Mouse (Mus musculus) myocyte (in vitro differentiated cells): Measurements from ENCODE around the gene Ddx28. TPM values are rescaled to one million over a fixed set of nuclear protein-coding genes. Genes with fewer than 3 reads are reported as not detected.

Experiments used
- H3K27me3 ChIP-seq: one replicate; pipeline ENCODE4 v1.6.1; 2011; ENCODE audit not compliant: control insufficient read depth, insufficient read depth, insufficient read length
- H3K36me3 ChIP-seq: one replicate; pipeline ENCODE4 v1.6.1; 2011; ENCODE audit not compliant: control insufficient read depth, insufficient read depth
- H3K4me2 ChIP-seq: one replicate; pipeline ENCODE4 v1.6.1; 2011; ENCODE audit warnings: low read depth, control low read depth
- H3K4me3 ChIP-seq: one replicate; pipeline ENCODE4 v1.5.1; 2011; ENCODE audit warnings: mild to moderate bottlenecking, control low read depth, moderate library complexity
- H3K79me2 ChIP-seq: one replicate; pipeline ENCODE4 v1.6.1; 2011; ENCODE audit not compliant: control insufficient read depth, insufficient read depth
- H3ac ChIP-seq: one replicate; pipeline ENCODE4 v1.6.1; 2011; ENCODE audit not compliant: control insufficient read depth, insufficient read length
- CEBPB ChIP-seq: IDR thresholded peaks from 2 replicates; pipeline ENCODE4 v1.6.1; 2011; ENCODE audit warnings: mild to moderate bottlenecking, moderate library complexity; ENCODE audit not compliant: poor library complexity, insufficient read depth, severe bottlenecking
- E2F4 ChIP-seq: IDR thresholded peaks from one replicate; pipeline ENCODE4 v1.6.1; 2011; ENCODE audit warnings: mild to moderate bottlenecking, control low read depth, moderate library complexity; ENCODE audit not compliant: insufficient read depth
- MAX ChIP-seq: IDR thresholded peaks from one replicate; pipeline ENCODE4 v1.6.1; 2011; ENCODE audit warnings: low read depth, mild to moderate bottlenecking, control low read depth
- MYOD1 ChIP-seq, 3 experiments: IDR thresholded peaks; one replicate each; pipeline ENCODE4 v1.6.1; 2011; ENCODE audit warnings: control low read depth in 2 of 3, low read depth in 2 of 3, mild to moderate bottlenecking in 2 of 3, moderate library complexity in 1 of 3; ENCODE audit not compliant: insufficient read length in 2 of 3, control insufficient read depth in 1 of 3
- MYOG ChIP-seq, 3 experiments: IDR thresholded peaks; one replicate each; pipeline ENCODE4 v1.6.1; 2011; ENCODE audit warnings: control low read depth in 2 of 3, low read depth in 2 of 3, mild to moderate bottlenecking in 2 of 3; ENCODE audit not compliant: insufficient read length in 2 of 3, control insufficient read depth in 1 of 3, insufficient read depth in 1 of 3
- POLR2A ChIP-seq: IDR thresholded peaks from one replicate; pipeline ENCODE4 v1.6.1; 2011; ENCODE audit warnings: low read depth, mild to moderate bottlenecking, control low read depth, moderate library complexity; ENCODE audit not compliant: insufficient read length
- POLR2AphosphoS2 ChIP-seq: IDR thresholded peaks from one replicate; pipeline ENCODE4 v1.6.1; 2011; ENCODE audit warnings: low read depth, control low read depth; ENCODE audit not compliant: insufficient read length
- REST ChIP-seq: IDR thresholded peaks from one replicate; pipeline ENCODE4 v1.6.1; 2011; ENCODE audit warnings: mild to moderate bottlenecking, control low read depth, moderate library complexity; ENCODE audit not compliant: insufficient read depth, insufficient read length
- SRF ChIP-seq: IDR thresholded peaks from one replicate; pipeline ENCODE4 v1.6.1; 2011; ENCODE audit warnings: low read depth; ENCODE audit not compliant: control insufficient read depth, insufficient read length
- TCF12 ChIP-seq: IDR thresholded peaks from one replicate; pipeline ENCODE4 v1.6.1; 2011; ENCODE audit warnings: mild to moderate bottlenecking, control low read depth; ENCODE audit not compliant: poor library complexity, insufficient read depth, severe bottlenecking
- TCF3 ChIP-seq: IDR thresholded peaks from one replicate; pipeline ENCODE4 v1.6.1; 2011; ENCODE audit warnings: low read depth, control low read depth; ENCODE audit not compliant: insufficient read length
- USF1 ChIP-seq: IDR thresholded peaks from one replicate; pipeline ENCODE4 v1.6.1; 2011; ENCODE audit warnings: low read depth, mild to moderate bottlenecking, control low read depth, moderate library complexity
- polyA plus RNA-seq: library from polyadenylated mRNA; unstranded; fragments of >200 nt; fragmentation: generic; extraction: Trizol; gene quantifications from one replicate; pipeline ENCODE4 v1.2.1, GENCODE M21; 2012; ENCODE audit warnings: missing spikeins

The Ddx28 gene
- polyA plus RNA-seq, 1 experiment, result 20.6 TPM

DNA sequence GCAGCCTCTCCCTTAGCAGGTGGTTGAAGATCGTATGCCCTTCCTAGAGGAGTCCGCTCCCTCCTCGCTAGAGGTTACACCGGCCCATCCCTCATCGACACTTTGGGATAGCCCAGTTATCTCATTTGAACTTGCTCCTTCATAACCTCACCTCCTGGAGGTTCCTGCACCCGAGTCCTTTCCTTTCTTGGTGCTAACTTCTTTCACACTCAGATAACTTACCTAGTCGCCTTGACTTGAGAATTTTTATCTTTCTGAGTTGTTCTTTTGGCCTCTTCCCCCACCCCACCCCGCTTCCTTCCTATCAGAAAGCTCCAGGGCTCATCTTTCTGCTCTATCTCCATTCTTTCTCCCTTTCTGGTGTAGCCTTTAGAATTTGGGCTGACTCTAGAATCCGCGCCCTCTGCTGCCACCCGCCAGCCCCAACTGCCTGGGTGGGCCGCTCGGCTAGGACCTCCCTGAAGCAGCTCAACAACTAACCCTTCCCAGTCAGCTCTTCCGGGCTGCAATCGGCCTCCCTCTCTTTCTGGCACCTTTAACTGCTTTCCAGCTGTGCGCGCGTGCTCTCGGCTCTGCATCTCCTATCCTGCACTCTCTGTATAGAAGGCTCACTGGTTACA lies 44.9 kb downstream of the Ddx28 start:
- Histone ChIP-seq H3K4me2 (peak overlapping the region; percentile 77), H3K4me3 (peak overlapping the region; percentile 75), H3K79me2 (peaks cover 38% of the 10 kb centered on the region), H3K27me3 (no peaks in the 10 kb centered on the region), H3K36me3 (no peaks in the 10 kb centered on the region), H3ac (no peak overlapping the region)
- no peak for TF ChIP-seq E2F4
- TF ChIP-seq REST, result no peak
- no peak for TF ChIP-seq POLR2A
- TF ChIP-seq MYOD1 (IDR thresholded peaks at IDR 0.05; ENCODE audit: control insufficient read depth in 1 of 3, insufficient read length in 2 of 3, low read depth in 2 of 3), result no peak
- TF ChIP-seq SRF, result no peak
- no peak for TF ChIP-seq MAX
- TF ChIP-seq TCF12, result no peak
- TF ChIP-seq TCF3, result no peak
- TF ChIP-seq USF1, result no peak
- no peak for TF ChIP-seq CEBPB
- no peak for TF ChIP-seq POLR2AphosphoS2
- no peak for TF ChIP-seq MYOG (IDR thresholded peaks at IDR 0.05; ENCODE audit: control insufficient read depth in 1 of 3, insufficient read depth in 1 of 3, insufficient read length in 2 of 3, low read depth in 2 of 3)

DNA sequence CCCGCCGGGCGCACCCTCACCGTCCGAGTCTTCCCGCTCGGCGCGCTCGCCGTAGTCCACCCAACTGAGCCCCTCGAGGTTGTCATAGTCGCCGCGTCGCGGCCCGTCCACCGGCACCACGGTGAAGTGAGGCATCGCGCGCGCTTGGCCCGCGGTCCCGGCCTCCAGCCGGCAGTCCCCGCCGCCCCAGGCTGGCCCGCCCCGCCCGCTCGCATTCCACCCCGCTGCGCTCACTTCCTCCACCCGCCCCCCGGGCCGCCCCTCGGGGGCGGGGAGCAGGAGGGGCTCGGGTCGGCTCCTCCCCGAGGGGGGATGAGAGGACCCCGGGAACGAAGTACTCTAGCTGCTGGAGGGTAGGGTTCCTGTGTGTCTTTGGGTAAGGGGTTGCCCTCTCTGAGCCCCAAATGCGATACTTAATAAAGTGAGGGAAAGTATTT lies 45.8 kb downstream of the Ddx28 start, which contains the start of gene Slc12a4:
TSS of gene Slc12a4 (minus strand) at position 193 of the 437 bp plus-strand sequence.
- Histone ChIP-seq H3K4me3 (peak within 1 kb of the TSS; percentile 75), H3ac (peak within 1 kb of the TSS; percentile 60), H3K79me2 (peaks cover 46% of the 10 kb centered on the region), H3K27me3 (no peaks in the 10 kb centered on the region), H3K36me3 (no peaks in the 10 kb centered on the region), H3K4me2 (peak within 1 kb of the TSS; percentile 95)
- TF ChIP-seq E2F4, result no peak
- no peak for TF ChIP-seq TCF12
- no peak for TF ChIP-seq MYOG (IDR thresholded peaks at IDR 0.05; ENCODE audit: control insufficient read depth in 1 of 3, insufficient read depth in 1 of 3, insufficient read length in 2 of 3, low read depth in 2 of 3)
- peak; percentile 98 for TF ChIP-seq POLR2AphosphoS2
- peak; percentile 97 for TF ChIP-seq POLR2A
- no peak for TF ChIP-seq CEBPB
- TF ChIP-seq USF1, result no peak
- TF ChIP-seq SRF, result no peak

DNA sequence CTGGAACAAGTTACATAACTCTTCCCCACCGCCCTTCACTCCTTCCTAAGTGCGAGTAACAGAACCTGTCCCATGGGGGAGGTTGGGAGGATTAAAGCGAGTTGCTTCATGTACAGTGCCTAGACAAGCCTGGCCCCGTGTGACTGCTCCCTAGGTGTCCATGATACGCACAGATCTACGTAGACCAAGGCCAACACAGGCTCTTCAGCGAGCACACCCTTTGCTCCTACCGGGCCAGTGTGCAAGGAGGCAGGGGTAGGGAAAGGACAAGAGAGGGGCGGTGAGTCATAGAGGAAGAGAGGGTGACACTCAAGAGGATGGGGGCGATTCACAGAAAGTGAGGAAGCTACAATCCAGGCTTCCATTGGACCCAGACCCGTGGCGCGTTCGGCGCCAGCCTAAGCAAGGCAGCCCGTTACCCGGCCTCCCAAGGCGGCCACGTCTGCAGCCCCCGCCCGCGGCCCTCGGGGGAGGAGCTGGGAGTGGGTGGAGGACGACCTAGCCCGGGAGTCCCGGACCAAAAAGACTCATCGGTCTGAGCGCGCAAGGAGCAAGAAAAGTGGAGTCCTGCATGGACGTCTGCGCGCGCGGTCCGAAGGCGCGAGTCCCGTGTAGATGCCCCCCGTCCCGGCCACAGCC lies 46.3 kb downstream of the Ddx28 start:
- Histone ChIP-seq H3K79me2 (peaks cover 46% of the 10 kb centered on the region), H3K4me2 (peak overlapping the region; percentile 95), H3K4me3 (peak overlapping the region; percentile 75), H3K27me3 (no peaks in the 10 kb centered on the region), H3K36me3 (no peaks in the 10 kb centered on the region), H3ac (peak overlapping the region; percentile 60)
- TF ChIP-seq USF1, result no peak

DNA sequence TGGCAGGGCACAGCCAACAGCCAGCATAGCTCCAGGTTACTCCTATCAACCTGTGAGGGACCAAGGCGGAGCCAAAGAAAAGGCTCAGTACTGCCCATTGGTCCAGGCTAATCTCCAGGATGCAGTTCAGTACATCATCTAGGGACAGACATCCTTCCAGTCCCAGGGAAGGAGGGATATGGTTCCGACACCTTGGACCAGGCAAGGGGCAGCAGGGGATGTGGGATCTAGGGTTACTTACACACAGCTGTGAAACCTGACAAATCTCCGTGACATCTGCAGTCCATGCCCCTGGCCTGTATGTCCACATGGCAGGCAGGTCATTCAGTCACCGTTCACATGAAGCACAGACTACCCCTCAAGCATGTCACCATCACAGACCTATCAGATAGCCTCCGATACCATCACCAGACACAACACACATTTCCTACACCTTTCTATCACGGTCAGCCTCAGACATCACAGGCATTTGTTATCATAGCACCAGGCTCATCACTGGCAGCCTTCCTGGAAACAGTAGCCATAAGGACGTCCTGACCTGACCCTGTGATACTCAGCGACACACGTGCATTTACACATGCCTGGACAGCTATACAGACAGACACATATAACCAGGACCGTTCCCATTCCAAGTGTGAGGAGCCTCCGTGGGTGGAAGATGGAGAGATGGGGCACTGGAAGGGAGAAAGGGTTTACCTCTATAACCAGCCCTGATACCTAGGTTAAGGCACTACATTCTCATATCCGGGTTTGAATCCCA lies 47.0 kb downstream of the Ddx28 start:
- Histone ChIP-seq H3K27me3 (no peaks in the 10 kb centered on the region), H3K4me2 (peak overlapping the region; percentile 95), H3K4me3 (peak overlapping the region; percentile 75), H3K36me3 (no peaks in the 10 kb centered on the region), H3ac (peak overlapping the region; percentile 60), H3K79me2 (peaks cover 46% of the 10 kb centered on the region)
- TF ChIP-seq SRF (no peak), REST (no peak), TCF3 (no peak), MAX (no peak), POLR2AphosphoS2 (no peak), POLR2A (no peak), TCF12 (no peak), MYOG (IDR thresholded peaks at IDR 0.05; ENCODE audit: control insufficient read depth in 1 of 3, insufficient read depth in 1 of 3, insufficient read length in 2 of 3, low read depth in 2 of 3) (no peak), USF1 (no peak), CEBPB (no peak)

DNA sequence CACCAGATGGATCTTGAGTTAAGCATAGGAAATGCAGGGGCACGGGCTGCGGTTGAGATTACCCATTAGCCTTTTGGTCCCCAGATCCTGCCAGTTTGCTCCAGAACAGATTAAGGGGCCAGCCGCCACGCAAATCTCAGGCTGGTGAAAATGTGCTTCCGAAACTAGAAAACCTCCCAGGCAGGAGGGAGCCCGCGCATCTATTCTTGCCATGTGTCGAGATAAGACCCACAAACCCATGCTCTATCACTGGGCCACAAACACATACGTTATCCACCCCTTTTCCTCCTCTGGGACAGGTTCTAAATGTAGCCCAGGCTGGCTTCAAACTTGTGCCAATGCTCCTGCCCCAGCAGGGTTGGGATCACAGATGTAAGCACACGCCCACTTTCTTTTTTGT lies 50.1 kb downstream of the Ddx28 start:
- Histone ChIP-seq H3ac (no peak overlapping the region), H3K36me3 (no peaks in the 10 kb centered on the region), H3K27me3 (no peaks in the 10 kb centered on the region), H3K4me3 (no peak overlapping the region), H3K79me2 (peaks cover 49% of the 10 kb centered on the region), H3K4me2 (no peak overlapping the region)
- TF ChIP-seq REST (no peak), SRF (no peak), USF1 (no peak), E2F4 (no peak), CEBPB (no peak), TCF3 (no peak), TCF12 (no peak), POLR2AphosphoS2 (no peak), MYOD1 (IDR thresholded peaks at IDR 0.05; ENCODE audit: control insufficient read depth in 1 of 3, insufficient read length in 2 of 3, low read depth in 2 of 3) (no peak), MAX (no peak), MYOG (IDR thresholded peaks at IDR 0.05; ENCODE audit: control insufficient read depth in 1 of 3, insufficient read depth in 1 of 3, insufficient read length in 2 of 3, low read depth in 2 of 3) (no peak), POLR2A (no peak)
